Mouse (Mus musculus) small intestine, adult 10 weeks (tissue): Measurements from ENCODE around the gene Tpp1. TPM values are rescaled to one million over a fixed set of nuclear protein-coding genes. Genes with fewer than 3 reads are reported as not detected.

Experiments used
- polyA plus RNA-seq: library from polyadenylated mRNA; stranded (reverse); fragments of 350-450 nt; fragmentation: Illumina TruSeq; extraction: RNeasy Lipid Tissue Mini Kit (QIAGEN cat#74804); gene quantifications from one replicate; pipeline ENCODE4 v1.2.3, GENCODE M21; 2014; ENCODE audit warnings: low replicate concordance

Tpp1 gene
- 45.4 TPM for polyA plus RNA-seq

GRCm38 (mm10) chr7:105751491-105752433 is at the start of gene Tpp1:
Gene Tpp1, minus strand, starts transcription at chr7:105752235.

GRCm38 (mm10) chr7:105787285-105788140 is 35.5 kb upstream of the Tpp1 start, which contains the start of gene Dchs1:
Gene Dchs1, minus strand, starts transcription at chr7:105787654.

DNA sequence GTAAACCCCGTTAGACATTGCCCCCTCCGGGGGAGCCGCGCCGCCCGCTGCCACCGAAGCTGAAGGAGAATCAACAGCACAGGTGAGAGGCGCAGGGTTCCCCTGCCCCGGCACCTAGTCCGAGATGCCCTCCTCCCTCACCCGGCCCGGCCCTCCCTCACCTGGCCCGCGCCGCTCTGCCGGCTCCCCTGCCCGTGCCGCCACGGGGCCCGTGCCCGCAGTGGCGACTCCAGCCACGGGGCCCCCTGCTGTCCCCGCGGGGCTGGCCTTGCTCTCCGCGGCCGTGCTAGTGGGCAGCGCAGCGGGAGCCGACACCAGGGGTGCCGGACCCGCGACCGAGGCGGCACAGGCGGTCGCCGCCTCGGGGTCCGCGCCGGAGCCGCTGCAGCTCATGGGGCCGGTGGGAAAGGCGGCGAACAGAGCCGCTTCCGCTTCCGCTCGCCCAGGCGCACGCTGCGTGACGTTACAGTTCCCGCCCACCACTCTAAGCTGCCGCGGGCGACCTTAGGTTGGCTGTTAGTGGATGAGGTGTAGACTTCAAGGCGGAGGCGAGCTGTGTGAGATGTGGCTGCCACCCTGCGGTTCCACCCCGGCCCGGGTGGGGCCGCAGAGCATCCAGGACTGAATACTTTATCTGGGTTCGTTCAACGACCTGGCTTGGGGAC is 8.0 kb downstream of the Tpp1 start, which contains the start of gene Taf10:
Gene Taf10, minus strand, starts transcription at position 436 of the 665 bp plus-strand sequence.

DNA sequence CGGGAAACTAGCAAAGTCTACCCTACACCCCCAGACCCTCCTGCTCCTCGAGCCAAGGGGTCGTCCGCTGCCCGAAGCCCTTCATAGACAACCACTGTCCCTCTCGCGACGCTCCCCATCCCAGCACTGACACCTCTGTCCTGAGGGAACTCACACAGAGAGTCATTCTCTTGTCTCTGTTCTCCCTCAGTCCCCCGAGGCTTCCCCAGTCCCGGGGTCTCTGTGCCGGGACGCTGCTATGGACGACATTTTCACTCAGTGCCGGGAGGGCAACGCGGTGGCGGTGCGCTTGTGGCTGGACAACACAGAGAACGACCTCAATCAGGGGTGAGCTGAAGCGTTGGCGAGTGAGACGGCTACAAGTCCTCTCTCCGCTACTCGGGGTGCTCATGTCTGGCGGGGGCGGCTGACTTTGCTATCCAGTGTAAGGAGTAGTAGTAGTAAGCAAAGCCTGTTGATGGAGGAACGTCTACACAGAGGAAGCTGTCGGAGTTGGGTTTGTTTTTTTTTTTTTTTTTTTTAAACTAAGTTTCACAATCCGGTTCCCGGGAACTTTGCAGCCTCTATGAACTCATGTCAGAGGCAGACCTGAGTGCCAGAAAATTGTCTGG is 15.0 kb downstream of the Tpp1 start, which contains the start of gene Rrp8:
Gene Rrp8, minus strand, starts transcription at position 475 of the 611 bp plus-strand sequence.

DNA sequence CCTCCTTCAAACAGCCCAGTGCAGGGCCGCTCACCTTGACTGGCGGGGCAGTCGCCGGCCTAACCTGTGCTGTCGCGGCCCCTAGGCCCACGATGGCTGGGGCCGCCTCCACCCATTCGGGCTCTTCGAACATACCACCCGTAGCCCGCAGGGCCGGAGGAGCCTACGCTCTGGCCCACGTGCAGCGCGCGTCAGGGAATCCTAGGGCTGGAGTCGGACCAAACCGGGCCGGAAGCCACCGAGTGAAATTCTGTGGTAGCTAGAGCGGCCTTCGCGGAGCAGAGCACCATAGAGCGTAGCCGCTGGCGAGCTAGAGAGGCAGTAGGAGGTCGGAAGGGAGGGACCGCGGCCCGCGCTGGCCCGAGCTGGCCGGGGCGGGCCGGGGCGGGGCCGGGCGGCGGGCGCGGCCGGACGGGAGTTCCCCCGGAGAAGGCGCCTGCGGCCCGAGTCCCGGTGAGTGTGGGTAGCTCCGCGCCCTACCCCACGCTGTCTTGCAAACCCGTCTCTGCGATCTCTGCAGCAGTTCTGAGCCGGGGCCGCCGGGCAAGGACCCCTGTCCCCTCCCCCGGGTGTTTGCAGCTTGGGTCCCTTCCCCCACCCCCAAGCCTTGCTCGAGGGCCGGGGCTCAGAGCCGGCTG is 15.7 kb downstream of the Tpp1 start, which contains the start of gene Ilk:
Gene Ilk, plus strand, starts transcription at position 329 of the 638 bp plus-strand sequence.

Other genes with a start within 250 kb of the Tpp1 start
- gene Smpd1, start 197.9 kb downstream of the Tpp1 start, polyA plus RNA-seq, result 0.33 TPM
- not detected for gene Apbb1, start 170.6 kb downstream of the Tpp1 start, polyA plus RNA-seq
- gene Hpx, start 152.1 kb downstream of the Tpp1 start, polyA plus RNA-seq, result not detected
- gene Trim3, start 118.7 kb downstream of the Tpp1 start, polyA plus RNA-seq, result 3.6 TPM
- 33.0 TPM for gene Timm10b, start 112.2 kb downstream of the Tpp1 start, polyA plus RNA-seq
- gene Arfip2, start 111.8 kb downstream of the Tpp1 start, polyA plus RNA-seq, result 6.9 TPM
- 1.5 TPM for gene Gm45799, start 111.7 kb downstream of the Tpp1 start, polyA plus RNA-seq
- 1.3 TPM for gene Dnhd1, start 101.4 kb downstream of the Tpp1 start, polyA plus RNA-seq
- gene Ilk, start 15.6 kb downstream of the Tpp1 start, polyA plus RNA-seq, result 21.5 TPM
- gene Rrp8, start 14.8 kb downstream of the Tpp1 start, polyA plus RNA-seq, result 14.9 TPM
- gene Taf10, start 7.9 kb downstream of the Tpp1 start, polyA plus RNA-seq, result 7.3 TPM
- not detected for gene Dchs1, start 35.4 kb upstream of the Tpp1 start, polyA plus RNA-seq
- 4.0 TPM for gene Mrpl17, start 58.9 kb upstream of the Tpp1 start, polyA plus RNA-seq
- gene Gm4070, start 201.7 kb upstream of the Tpp1 start, polyA plus RNA-seq, result 31.3 TPM